Comparison of ENCODE assay signal across 8 mouse cellular contexts in genomic region chr7:4788499-4789435, GRCm38 (mm10). TPM values are rescaled to one million over a fixed set of nuclear protein-coding genes. Genes with fewer than 3 reads are reported as not detected.
DNase-seq lines count a peak whose midpoint lies in the region; ATAC-seq and TF ChIP-seq lines count a peak whose summit lies in the region.

No protein-coding gene starts in this region.

- peak; percentile 43; the same call in 1 of the 2 replicates for ATAC-seq in heart, embryonic 16.5 days (replicated peaks; ENCODE audit: extremely low read depth, insufficient read depth, low FRiP score)
- peak; percentile 44 for ATAC-seq in lung, embryonic 14.5 days (ENCODE audit: insufficient read depth)
- ATAC-seq in neural tube, embryonic 15.5 days (ENCODE audit: low FRiP score): peak; percentile 33

- peak overlapping the region; percentile 67 for H3K4me3 ChIP-seq in forebrain, embryonic 10.5 days
- H3K4me3 ChIP-seq in heart, embryonic 16.5 days (ENCODE audit: low read length): peak overlapping the region; percentile 71
- H3K4me3 ChIP-seq in lung, embryonic 14.5 days (ENCODE audit: low read depth, low read length): peak overlapping the region; percentile 58
- H3K4me3 ChIP-seq in neural tube, embryonic 15.5 days (replicated peaks): peak overlapping the region; percentile 51

- peak overlapping the region; percentile 98 for H3K4me2 ChIP-seq in heart, embryonic 16.5 days (ENCODE audit: low read depth, low read length)
- peak overlapping the region; percentile 94 for H3K4me2 ChIP-seq in lung, embryonic 14.5 days
- H3K4me2 ChIP-seq in neural tube, embryonic 15.5 days: peak overlapping the region; percentile 88

- H3K36me3 ChIP-seq in forebrain, embryonic 10.5 days (replicated peaks): peaks cover 5% of the 10 kb centered on the region
- no peaks in the 10 kb centered on the region for H3K36me3 ChIP-seq in heart, embryonic 16.5 days (ENCODE audit: control insufficient read depth, insufficient read depth)
- peaks cover 3% of the 10 kb centered on the region for H3K36me3 ChIP-seq in lung, embryonic 14.5 days (ENCODE audit: insufficient read depth)
- no peaks in the 10 kb centered on the region for H3K36me3 ChIP-seq in neural tube, embryonic 15.5 days

- DNase-seq in CD8-positive naive resting alpha-beta T cell, adult 2 months (ENCODE audit: low read depth in 2 of 2, low spot score in 2 of 2): peak; percentile 18 to 22
- DNase-seq in adrenal gland, postnatal 36 days: peak; percentile 72 to 81
- DNase-seq in forebrain, embryonic 10.5 days (ENCODE audit: extremely low spot score, low spot score): peak; percentile 76
- DNase-seq in kidney, postnatal 4 days: peak; percentile 78 to 87
- DNase-seq in lung, embryonic 14.5 days: peak; percentile 79
- peak; percentile 32 for DNase-seq in thymus, postnatal 0 days (ENCODE audit: low spot score)

- peak overlapping the region; percentile 88 for H3K9ac ChIP-seq in heart, embryonic 16.5 days (ENCODE audit: low read length)
- H3K9ac ChIP-seq in lung, embryonic 14.5 days: peak overlapping the region; percentile 80
- H3K9ac ChIP-seq in neural tube, embryonic 15.5 days (replicated peaks): peak overlapping the region; percentile 68

- peak; percentile 14; the same call in 1 of the 2 replicates for TF ChIP-seq CTCF in lung, embryonic 14.5 days (IDR thresholded peaks at IDR 0.05; ENCODE audit: low read depth)

- H3K27me3 ChIP-seq in forebrain, embryonic 10.5 days (ENCODE audit: poor library complexity, severe bottlenecking): peaks cover 50% of the 10 kb centered on the region
- H3K27me3 ChIP-seq in heart, embryonic 16.5 days (ENCODE audit: control insufficient read depth, insufficient read depth, low read length): no peaks in the 10 kb centered on the region
- H3K27me3 ChIP-seq in lung, embryonic 14.5 days (ENCODE audit: insufficient read depth, low read length): peaks cover 6% of the 10 kb centered on the region; the same call in 1 of the 2 replicates
- H3K27me3 ChIP-seq in neural tube, embryonic 15.5 days (replicated peaks): peaks cover 15% of the 10 kb centered on the region; the same call in 1 of the 2 replicates

- 3% methylated on average over 63 of the region's 64 CpGs for WGBS in forebrain, embryonic 10.5 days
- 2% methylated on average over 64 of the region's 64 CpGs for WGBS in heart, embryonic 16.5 days
- 2% methylated on average over 64 of the region's 64 CpGs for WGBS in lung, embryonic 14.5 days
- 2% methylated on average over 64 of the region's 64 CpGs for WGBS in neural tube, embryonic 15.5 days

- H3K9me3 ChIP-seq in forebrain, embryonic 10.5 days: no peaks in the 10 kb centered on the region
- no peaks in the 10 kb centered on the region for H3K9me3 ChIP-seq in heart, embryonic 16.5 days (replicated peaks; ENCODE audit: control insufficient read depth, low read length)
- H3K9me3 ChIP-seq in lung, embryonic 14.5 days (ENCODE audit: low read depth, low read length): no peaks in the 10 kb centered on the region
- no peaks in the 10 kb centered on the region for H3K9me3 ChIP-seq in neural tube, embryonic 15.5 days (replicated peaks)

- peaks cover 18% of the 10 kb centered on the region for H3K4me1 ChIP-seq in forebrain, embryonic 10.5 days
- peaks cover 11% of the 10 kb centered on the region for H3K4me1 ChIP-seq in heart, embryonic 16.5 days (ENCODE audit: control insufficient read depth, insufficient read depth, low read length)
- 0 out of 2 replicates have a peak, but pooled peaks cover 5% of the 10 kb centered on the region for H3K4me1 ChIP-seq in lung, embryonic 14.5 days (ENCODE audit: insufficient read depth)
- peaks cover 20% of the 10 kb centered on the region for H3K4me1 ChIP-seq in neural tube, embryonic 15.5 days

- peak overlapping the region; percentile 91 for H3K27ac ChIP-seq in forebrain, embryonic 10.5 days
- H3K27ac ChIP-seq in heart, embryonic 16.5 days (ENCODE audit: low read length): peak overlapping the region; percentile 62
- peak overlapping the region; percentile 88 for H3K27ac ChIP-seq in lung, embryonic 14.5 days (ENCODE audit: low read depth)
- peak overlapping the region; percentile 74 for H3K27ac ChIP-seq in neural tube, embryonic 15.5 days (replicated peaks)

RNA-seq across cellular contexts. Expression of gene Tmem238, which starts 0.7 kb away (rescaled TPM):
- total RNA-seq in adrenal gland, postnatal 36 days (2021): 10 to 100 TPM in 1 of 2 experiments, 1 to 10 TPM in 1; 8.2 to 15.0 TPM
- polyA plus RNA-seq in forebrain, embryonic 10.5 days (2016; fragmentation: Nextera tagmentation; extraction: Ambion mirVana): 3.9 and 4.4 TPM in 2 replicates
- 5.8 and 6.7 TPM in 2 replicates for polyA plus RNA-seq in heart, embryonic 16.5 days (2015; fragmentation: Nextera tagmentation; extraction: Ambion mirVana)
- polyA plus RNA-seq in lung, embryonic 14.5 days (2014; fragmentation: Nextera tagmentation; extraction: Ambion mirVana): 11.6 and 11.7 TPM in 2 replicates
- 6.8 and 9.9 TPM in 2 replicates for polyA plus RNA-seq in neural tube, embryonic 15.5 days (2015; fragmentation: Nextera tagmentation; extraction: Ambion mirVana)
- 9.6 and 11.7 TPM in 2 replicates for polyA plus RNA-seq in thymus, postnatal 0 days (2015; fragmentation: Nextera tagmentation; extraction: Ambion mirVana)

RNA-seq across cellular contexts. Expression of gene Rpl28, which starts 3.9 kb away (rescaled TPM):
- total RNA-seq in adrenal gland, postnatal 36 days (2021): 1,000 to 10,000 TPM in 1 of 2 experiments, 100 to 1,000 TPM in 1; 989 to 1,001 TPM
- 374 and 397 TPM in 2 replicates for polyA plus RNA-seq in forebrain, embryonic 10.5 days (2016; fragmentation: Nextera tagmentation; extraction: Ambion mirVana)
- polyA plus RNA-seq in heart, embryonic 16.5 days (2015; fragmentation: Nextera tagmentation; extraction: Ambion mirVana): 191 and 205 TPM in 2 replicates
- polyA plus RNA-seq in lung, embryonic 14.5 days (2014; fragmentation: Nextera tagmentation; extraction: Ambion mirVana): 294 and 337 TPM in 2 replicates
- polyA plus RNA-seq in neural tube, embryonic 15.5 days (2015; fragmentation: Nextera tagmentation; extraction: Ambion mirVana): 224 and 255 TPM in 2 replicates
- polyA plus RNA-seq in thymus, postnatal 0 days (2015; fragmentation: Nextera tagmentation; extraction: Ambion mirVana): 546 and 590 TPM in 2 replicates

RNA-seq across cellular contexts. Expression of gene Tmem190, which starts 6.0 kb away (rescaled TPM):
- not detected for total RNA-seq in adrenal gland, postnatal 36 days (2021)
- polyA plus RNA-seq in forebrain, embryonic 10.5 days (2016; fragmentation: Nextera tagmentation; extraction: Ambion mirVana): 0.34 TPM in 1 of 2 replicates, not detected in the other
- polyA plus RNA-seq in heart, embryonic 16.5 days (2015; fragmentation: Nextera tagmentation; extraction: Ambion mirVana): not detected in 2 replicates
- polyA plus RNA-seq in lung, embryonic 14.5 days (2014; fragmentation: Nextera tagmentation; extraction: Ambion mirVana): not detected in 2 replicates
- polyA plus RNA-seq in neural tube, embryonic 15.5 days (2015; fragmentation: Nextera tagmentation; extraction: Ambion mirVana): not detected in 2 replicates
- polyA plus RNA-seq in thymus, postnatal 0 days (2015; fragmentation: Nextera tagmentation; extraction: Ambion mirVana): 0.23 TPM in 1 of 2 replicates, not detected in the other

RNA-seq across cellular contexts. Expression of gene Il11, which starts 6.1 kb away (rescaled TPM):
- total RNA-seq in adrenal gland, postnatal 36 days (2021): under 1 TPM; 0.13 to 0.56 TPM
- polyA plus RNA-seq in forebrain, embryonic 10.5 days (2016; fragmentation: Nextera tagmentation; extraction: Ambion mirVana): not detected in 2 replicates
- polyA plus RNA-seq in heart, embryonic 16.5 days (2015; fragmentation: Nextera tagmentation; extraction: Ambion mirVana): 0.11 and 0.20 TPM in 2 replicates
- polyA plus RNA-seq in lung, embryonic 14.5 days (2014; fragmentation: Nextera tagmentation; extraction: Ambion mirVana): not detected in 2 replicates
- 0.90 and 1.0 TPM in 2 replicates for polyA plus RNA-seq in neural tube, embryonic 15.5 days (2015; fragmentation: Nextera tagmentation; extraction: Ambion mirVana)
- 0.13 and 0.30 TPM in 2 replicates for polyA plus RNA-seq in thymus, postnatal 0 days (2015; fragmentation: Nextera tagmentation; extraction: Ambion mirVana)

RNA-seq across cellular contexts. Expression of gene Fam71e2, which starts 17.7 kb away (rescaled TPM):
- not detected for total RNA-seq in adrenal gland, postnatal 36 days (2021)
- polyA plus RNA-seq in forebrain, embryonic 10.5 days (2016; fragmentation: Nextera tagmentation; extraction: Ambion mirVana): not detected in 2 replicates
- not detected in 2 replicates for polyA plus RNA-seq in heart, embryonic 16.5 days (2015; fragmentation: Nextera tagmentation; extraction: Ambion mirVana)
- not detected in 2 replicates for polyA plus RNA-seq in lung, embryonic 14.5 days (2014; fragmentation: Nextera tagmentation; extraction: Ambion mirVana)
- not detected in 2 replicates for polyA plus RNA-seq in neural tube, embryonic 15.5 days (2015; fragmentation: Nextera tagmentation; extraction: Ambion mirVana)
- not detected in 2 replicates for polyA plus RNA-seq in thymus, postnatal 0 days (2015; fragmentation: Nextera tagmentation; extraction: Ambion mirVana)

Comparison
In these comparisons a context has a peak if more than half of its experiments do, and no peak if none do; other contexts are left out.
1. Peak in every context shown above with its lines: DNase-seq, ATAC-seq, H3K4me3 ChIP-seq and H3K27ac ChIP-seq.
2. DNase-seq: peak in every context shown above with its lines; median percentile 82 in kidney, postnatal 4 days; 79 in lung, embryonic 14.5 days; 76 in adrenal gland, postnatal 36 days; 76 in forebrain, embryonic 10.5 days; 32 in thymus, postnatal 0 days; 20 in CD8-positive naive resting alpha-beta T cell, adult 2 months.